Mouse (Mus musculus) midbrain, postnatal 0 days (tissue): ENCODE measurements around the gene Atp6v0e. TPM values are rescaled to one million over a fixed set of nuclear protein-coding genes. Genes with fewer than 3 reads are reported as not detected.
A peak's percentile ranks its signal among the peaks of the same experiment; 100 is the strongest.

Source experiments
- ATAC-seq: fragments of 200-750 bp; cut with Nextera tagmentation; 2 replicates; pipeline ENCODE4 v1.8.0; 2017; ENCODE audit warnings: moderate number of reproducible peaks, mild to moderate bottlenecking, moderate TSS enrichment, moderate library complexity; ENCODE audit not compliant: low FRiP score
- DNase-seq: peaks from one replicate; pipeline ENCODE4 v3.0.0-alpha.2; 2015; ENCODE audit warnings: low spot score
- H3K27ac ChIP-seq: fragments of 300-500 bp; sonication (generic); 2 replicates; pipeline ENCODE4 v1.5.1; 2014; ENCODE audit warnings: low read depth, mild to moderate bottlenecking, low read length, mixed read lengths
- H3K27me3 ChIP-seq: fragments of 300-500 bp; sonication (generic); 2 replicates; pipeline ENCODE4 v1.6.1; 2014; ENCODE audit warnings: low read length, control low read depth, mixed read lengths; ENCODE audit not compliant: insufficient read depth
- H3K36me3 ChIP-seq: fragments of 300-500 bp; sonication (generic); 2 replicates; pipeline ENCODE4 v1.6.1; 2014; ENCODE audit warnings: low read length, control low read depth, mixed read lengths; ENCODE audit not compliant: insufficient read depth
- H3K4me1 ChIP-seq: fragments of 300-500 bp; sonication (generic); 2 replicates; pipeline ENCODE4 v1.6.1; 2014; ENCODE audit warnings: mild to moderate bottlenecking, control low read depth, antibody characterized with exemption, low read length, mixed read lengths; ENCODE audit not compliant: insufficient read depth
- H3K4me2 ChIP-seq: fragments of 300-500 bp; sonication (generic); 2 replicates; pipeline ENCODE4 v1.6.1; 2014; ENCODE audit warnings: low read depth, mild to moderate bottlenecking, low read length, mixed read lengths; ENCODE audit not compliant: poor library complexity, severe bottlenecking
- H3K4me3 ChIP-seq: fragments of 300-500 bp; sonication (generic); 2 replicates; pipeline ENCODE4 v1.5.1; 2014; ENCODE audit warnings: low read depth, mild to moderate bottlenecking, low read length, moderate library complexity
- H3K9ac ChIP-seq: fragments of 300-500 bp; sonication (generic); replicated peaks from 2 replicates; pipeline ENCODE4 v1.6.1; 2014; ENCODE audit warnings: mild to moderate bottlenecking, low read length, moderate library complexity, mixed read lengths; ENCODE audit not compliant: poor library complexity, severe bottlenecking
- H3K9me3 ChIP-seq: fragments of 300-500 bp; sonication (generic); 2 replicates; pipeline ENCODE4 v1.6.1; 2016; ENCODE audit warnings: low read length, control low read depth
- CTCF ChIP-seq: IDR thresholded peaks from 2 replicates; pipeline ENCODE4 v1.5.1; 2016; ENCODE audit warnings: antibody characterized with exemption, mild to moderate bottlenecking
- WGBS: fragments of 180-500 bp; shearing (Covaris S2); extraction: QIAGEN DNeasy Blood & Tissue Kit; methylation state at CpG from one replicate; pipeline ENCODE4 v1.1.7; 2014; 5-methylcytosine and 5-hydroxymethylcytosine counted together
- polyA plus RNA-seq: library from polyadenylated mRNA; unstranded; fragments of >200 nt; fragmentation: Nextera tagmentation; extraction: Ambion mirVana; gene quantifications from 2 replicates; pipeline ENCODE4 v1.2.1, GENCODE M21; 2015
- total RNA-seq: library from RNA; depleted of rRNA; stranded (reverse); fragments of >200 nt; gene quantifications from 2 replicates; pipeline ENCODE4 v1.2.3, GENCODE M21; 2014

Gene Atp6v0e
- total and polyA plus RNA-seq, 2 experiments from 2014 or later: 80.6 to 85.3 TPM

DNA sequence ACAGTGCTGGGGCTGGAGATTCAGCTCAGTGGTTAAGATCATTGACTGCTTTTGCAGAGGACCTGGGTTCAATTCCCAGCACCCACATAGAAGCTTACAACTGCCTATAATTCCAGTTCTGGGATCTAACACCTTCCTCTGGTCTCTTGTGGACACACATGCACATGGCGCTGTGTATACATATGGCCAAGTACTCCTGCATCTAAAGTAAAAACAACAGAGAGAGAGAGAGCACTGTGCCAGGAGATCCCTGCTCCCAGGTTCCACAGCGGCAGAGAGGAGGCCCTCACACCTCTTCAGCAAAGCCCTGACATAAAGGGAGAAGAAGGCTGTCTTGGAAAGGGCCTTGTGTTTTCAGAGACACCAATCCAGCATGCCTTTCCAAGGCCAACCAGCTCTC lies 19.0 kb upstream of the Atp6v0e start:
- DNase-seq (no peak), ATAC-seq (0 out of 2 replicates have a peak, but pooled peaks have one; percentile 20)
- Histone ChIP-seq H3K27ac (no peak overlapping the region), H3K4me2 (no peak overlapping the region), H3K9me3 (no peaks in the 10 kb centered on the region), H3K4me1 (peaks cover 4% of the 10 kb centered on the region; the same call in 1 of the 2 replicates), H3K36me3 (peaks cover 72% of the 10 kb centered on the region), H3K27me3 (no peaks in the 10 kb centered on the region), H3K4me3 (no peak overlapping the region), H3K9ac (no peak overlapping the region)
- no peak for TF ChIP-seq CTCF
- 94% methylated on average over 2 of the region's 2 CpGs for WGBS

DNA sequence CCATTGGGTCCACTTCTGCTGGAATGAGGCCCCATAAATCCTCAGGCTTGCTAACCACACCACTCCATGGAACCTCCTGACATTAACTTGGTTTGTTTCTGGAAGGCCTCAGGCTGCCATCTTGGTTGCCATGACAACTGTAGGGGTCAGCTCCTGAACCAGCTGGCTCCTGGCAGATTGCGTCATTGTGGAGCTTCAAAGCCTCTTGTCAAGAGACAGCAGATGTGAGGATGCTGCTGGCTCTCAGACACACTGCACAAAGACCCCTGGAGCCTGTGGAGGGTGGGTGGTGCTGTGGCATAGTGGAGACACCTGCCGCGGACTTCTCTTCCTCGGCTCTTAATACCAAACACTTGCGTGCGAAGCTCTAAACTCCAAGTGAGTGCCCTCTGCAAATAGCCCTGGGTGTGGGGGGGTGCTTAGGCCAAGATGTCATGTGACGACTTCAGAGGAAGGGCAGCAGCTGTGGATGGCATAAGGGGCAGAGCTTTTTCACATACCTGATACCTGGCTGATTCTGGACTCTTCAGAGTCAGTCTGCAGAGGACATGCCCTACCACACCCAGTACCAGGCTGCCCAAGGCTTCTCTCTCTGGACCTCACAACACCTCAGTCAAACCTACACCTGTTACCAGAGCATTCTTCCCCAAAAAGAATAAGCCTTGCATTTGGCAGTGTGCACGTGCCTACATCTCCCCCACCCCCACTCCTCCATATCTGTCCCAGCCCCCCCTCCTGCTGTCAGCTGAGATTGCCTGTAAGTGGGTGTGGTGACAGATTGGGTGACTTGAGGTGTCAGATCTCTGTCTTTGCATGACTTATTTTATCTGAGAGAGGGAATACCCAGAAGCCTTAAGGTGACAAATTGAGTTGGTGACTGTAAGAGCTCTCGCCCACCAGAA lies 18.3 kb upstream of the Atp6v0e start:
- no peaks in the 10 kb centered on the region for H3K27me3 ChIP-seq
- DNase-seq (peak; percentile 85), ATAC-seq (peak; percentile 55)
- H3K36me3 ChIP-seq: peaks cover 72% of the 10 kb centered on the region
- no peak for TF ChIP-seq CTCF
- H3K9me3 ChIP-seq: no peaks in the 10 kb centered on the region
- WGBS: 49% methylated on average over 9 of the region's 9 CpGs
- peak overlapping the region; percentile 38; the same call in 1 of the 2 replicates for H3K27ac ChIP-seq
- no peak overlapping the region for H3K4me3 ChIP-seq
- H3K9ac ChIP-seq: no peak overlapping the region
- no peak overlapping the region for H3K4me2 ChIP-seq
- H3K4me1 ChIP-seq: peaks cover 4% of the 10 kb centered on the region; the same call in 1 of the 2 replicates

DNA sequence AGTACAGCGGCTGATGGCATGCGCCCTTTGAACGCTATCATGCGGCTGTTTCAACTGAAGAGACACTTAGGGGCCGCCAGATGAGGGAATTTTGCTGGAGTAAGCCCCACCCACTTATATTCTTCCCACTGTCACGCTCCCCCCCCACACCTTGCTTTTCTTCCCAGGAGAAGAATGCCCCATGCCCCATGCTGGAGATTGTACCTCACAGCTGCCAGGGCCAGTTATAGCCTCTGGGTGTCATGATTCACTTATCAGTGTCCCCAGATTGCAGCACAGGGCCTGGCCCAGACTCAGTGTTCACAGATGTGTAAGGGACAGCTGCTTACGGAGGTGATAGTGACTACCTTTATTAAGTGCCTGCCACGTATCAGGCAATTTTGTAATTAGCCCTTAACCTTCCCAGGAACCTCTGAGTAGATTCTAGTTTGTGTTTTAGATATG lies 17.6 kb upstream of the Atp6v0e start:
- Histone ChIP-seq H3K4me3 (no peak overlapping the region), H3K4me1 (peaks cover 4% of the 10 kb centered on the region; the same call in 1 of the 2 replicates), H3K9ac (no peak overlapping the region), H3K9me3 (no peaks in the 10 kb centered on the region), H3K27me3 (no peaks in the 10 kb centered on the region), H3K36me3 (peaks cover 67% of the 10 kb centered on the region), H3K4me2 (no peak overlapping the region), H3K27ac (no peak overlapping the region)
- WGBS: 87% methylated on average over 8 of the region's 8 CpGs
- no peak for TF ChIP-seq CTCF
- no peak for DNase-seq
- 0 out of 2 replicates have a peak, but pooled peaks have one; percentile 5 for ATAC-seq

DNA sequence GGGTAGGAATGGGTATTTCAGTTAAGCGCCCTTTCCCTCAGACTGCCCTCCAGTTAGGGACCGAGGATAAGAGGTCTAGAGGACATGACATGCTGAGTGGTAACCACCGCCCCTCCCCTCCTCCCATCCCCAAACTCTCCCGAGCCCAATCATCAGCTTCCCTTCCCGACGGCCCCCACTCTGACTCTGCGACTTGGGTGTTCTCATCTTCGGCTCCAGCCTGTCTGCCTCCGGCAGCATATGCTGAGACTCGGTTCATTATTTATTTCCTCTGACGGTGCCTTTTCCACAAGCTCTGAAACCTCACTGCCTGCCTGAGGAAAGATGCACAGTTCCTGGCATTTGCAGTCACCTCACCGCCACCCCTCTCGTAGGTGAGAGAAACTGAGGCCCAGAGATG lies 15.7 kb upstream of the Atp6v0e start:
- no peak for TF ChIP-seq CTCF
- Histone ChIP-seq H3K9me3 (no peaks in the 10 kb centered on the region), H3K4me3 (no peak overlapping the region), H3K36me3 (peaks cover 53% of the 10 kb centered on the region), H3K27ac (no peak overlapping the region), H3K9ac (no peak overlapping the region), H3K4me1 (peaks cover 4% of the 10 kb centered on the region; the same call in 1 of the 2 replicates), H3K27me3 (no peaks in the 10 kb centered on the region), H3K4me2 (no peak overlapping the region)
- ATAC-seq (no peak), DNase-seq (no peak)
- WGBS: 84% methylated on average over 13 of the region's 13 CpGs

DNA sequence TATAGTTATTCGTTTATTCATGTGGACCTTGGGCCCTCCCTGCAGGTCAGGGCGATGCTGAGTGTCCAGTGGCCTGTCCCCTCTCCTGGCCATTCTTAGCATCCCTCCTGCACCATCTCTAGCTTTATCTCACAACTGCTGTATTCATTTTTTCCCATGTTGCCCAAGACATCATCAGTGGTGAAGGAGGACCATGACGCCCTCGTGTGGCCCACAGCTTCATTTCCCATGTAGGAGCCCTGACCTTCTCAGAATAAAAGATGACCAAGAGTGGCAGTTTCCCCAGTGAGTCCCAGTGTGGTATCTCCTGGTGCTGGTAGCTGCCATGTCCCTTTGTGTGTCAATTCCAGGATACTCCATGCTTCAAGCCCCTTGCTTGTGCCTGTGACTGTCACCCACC lies 13.5 kb upstream of the Atp6v0e start:
- Histone ChIP-seq H3K27ac (no peak overlapping the region), H3K4me3 (no peak overlapping the region), H3K36me3 (peaks cover 34% of the 10 kb centered on the region), H3K4me2 (no peak overlapping the region), H3K27me3 (no peaks in the 10 kb centered on the region), H3K9me3 (no peaks in the 10 kb centered on the region), H3K9ac (no peak overlapping the region), H3K4me1 (peaks cover 2% of the 10 kb centered on the region; the same call in 1 of the 2 replicates)
- ATAC-seq (no peak), DNase-seq (no peak)
- TF ChIP-seq CTCF: peak; percentile 56
- 86% methylated on average over 4 of the region's 4 CpGs for WGBS
